Mouse (Mus musculus) adipocyte (in vitro differentiated cells): ENCODE measurements at regions not wholly inside any gene's neighbourhood (a gene's known extent, or its start where the extent isn't known, plus 50 kb on each side); places are given as distances from the start of the nearest gene placed in this dataset.
A peak's percentile ranks its signal among the peaks of the same experiment; 100 is the strongest.

Experiments
- DNase-seq: peaks from one replicate; pipeline ENCODE4 v3.0.0-alpha.2; 2016; ENCODE audit warnings: low spot score

DNA sequence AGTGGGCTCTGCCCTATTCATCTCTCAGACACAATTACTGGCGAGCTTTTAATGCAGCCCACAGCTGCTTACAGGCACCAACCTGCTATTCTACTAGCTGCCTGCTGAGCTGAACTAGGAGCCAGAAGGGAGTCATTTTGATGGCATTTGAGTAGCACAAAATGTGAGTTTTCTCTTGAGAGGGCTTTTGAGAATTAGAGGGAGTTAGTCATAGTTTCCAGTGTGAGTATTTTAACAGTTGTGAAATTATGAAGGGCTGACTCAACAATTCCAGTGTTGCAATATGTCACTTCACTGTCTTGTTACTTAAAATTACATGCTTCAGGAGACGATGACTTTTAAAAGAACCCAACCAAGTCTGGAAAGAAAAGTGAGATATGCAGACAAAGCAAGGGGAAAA, 54.4 kb upstream of the Ly86 start:
- DNase-seq, result peak; percentile 73

DNA sequence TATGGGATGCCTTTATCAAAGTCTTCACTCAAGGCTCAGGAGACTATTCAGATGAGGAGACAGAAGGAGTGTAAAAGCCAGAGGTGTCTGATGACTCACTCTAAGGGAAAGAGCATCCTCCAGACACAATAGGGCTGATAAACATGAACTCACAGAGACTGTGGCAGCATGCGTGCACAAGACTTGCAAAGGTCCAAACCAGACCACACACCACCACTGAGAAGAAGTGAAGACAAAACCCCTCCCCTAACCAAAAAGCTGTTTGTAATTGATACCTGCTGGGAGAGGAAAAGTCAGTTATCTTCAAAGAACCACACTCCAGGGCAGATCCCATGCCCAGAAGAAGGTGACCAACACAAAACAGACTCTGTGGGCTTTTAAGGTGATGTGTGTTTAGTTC, 56.0 kb upstream of the Ly86 start:
- no peak for DNase-seq

DNA sequence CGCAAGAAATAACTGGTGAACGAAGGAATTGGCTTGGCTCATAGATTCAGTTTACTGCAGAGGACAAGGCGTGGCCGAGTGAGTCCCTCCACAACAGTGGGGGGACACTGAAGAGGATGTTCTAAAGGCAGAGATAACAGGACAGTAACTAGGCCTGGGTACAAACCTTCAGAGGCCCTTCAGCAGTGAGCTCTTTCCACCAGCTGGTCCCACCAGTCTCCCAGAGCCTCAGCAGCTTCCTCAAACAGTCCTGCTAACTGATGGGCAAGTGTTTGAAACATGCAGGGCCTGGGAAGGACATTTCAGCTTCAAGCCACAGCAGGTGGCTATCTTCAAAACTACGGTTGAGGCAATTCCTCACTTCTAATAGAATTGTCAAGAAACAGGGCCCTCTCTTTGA, 62.5 kb upstream of the Ly86 start:
- DNase-seq, result no peak

DNA sequence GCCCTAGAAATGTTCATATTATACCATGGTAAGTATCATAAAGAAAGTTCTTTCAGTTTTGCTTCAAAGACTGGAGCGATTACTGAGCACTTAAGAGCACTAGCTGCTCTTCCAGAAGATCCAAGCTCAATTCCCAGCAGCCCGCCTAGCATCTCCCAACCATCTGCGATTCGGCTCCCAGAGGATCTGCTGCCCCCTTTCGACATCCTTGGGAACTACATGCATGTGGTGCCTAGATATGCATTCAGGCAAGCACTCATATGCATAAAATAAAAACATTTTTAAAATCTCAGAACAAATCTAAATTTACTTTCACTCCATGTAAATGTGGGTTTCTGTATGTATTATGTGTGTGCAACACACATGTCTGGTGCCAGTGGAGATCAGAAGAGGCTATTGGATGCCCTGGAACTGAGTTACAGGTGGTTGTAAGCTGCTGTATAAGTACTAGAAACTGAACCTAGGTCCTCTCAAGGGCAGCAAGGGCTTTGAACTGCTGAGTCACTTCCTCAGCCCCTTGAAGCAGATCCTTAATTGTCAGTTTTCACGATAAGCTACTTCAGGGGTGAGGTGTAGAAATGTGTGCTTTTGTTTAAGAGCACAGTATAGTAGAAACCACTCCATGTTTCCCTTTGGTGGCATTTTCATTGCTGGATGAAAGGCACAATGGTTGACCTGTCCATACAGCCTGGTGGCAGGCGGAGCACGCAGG, 65.8 kb upstream of the Ly86 start:
- DNase-seq, result no peak

GRCm38 (mm10) chr13:37249581-37250461, 95.2 kb upstream of the Ly86 start:
- DNase-seq, result no peak

- DNase-seq, result no peak
These were observed 96.3 kb upstream of the Ly86 start for GRCm38 (mm10) chr13:37248741-37249140.

DNA sequence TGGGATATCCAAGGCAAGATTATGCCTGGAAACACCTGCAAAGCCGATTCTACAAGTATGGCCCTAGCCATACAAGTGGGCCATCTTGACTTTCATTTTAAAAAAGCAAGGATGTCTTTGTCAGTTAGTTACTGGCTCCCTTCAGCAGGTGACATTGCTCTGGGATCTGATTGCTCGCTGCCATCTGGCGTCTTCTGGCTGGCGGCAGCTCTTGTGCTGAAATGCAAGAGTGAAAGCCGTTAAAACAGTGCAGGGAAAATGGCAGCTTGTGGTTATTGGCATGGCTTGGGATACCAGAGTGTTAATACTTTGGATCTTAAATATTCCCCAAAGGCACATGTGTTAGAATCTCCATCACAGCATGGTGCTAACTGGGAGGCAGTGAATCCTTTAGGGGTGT, 105.0 kb upstream of the Ly86 start:
- no peak for DNase-seq

DNA sequence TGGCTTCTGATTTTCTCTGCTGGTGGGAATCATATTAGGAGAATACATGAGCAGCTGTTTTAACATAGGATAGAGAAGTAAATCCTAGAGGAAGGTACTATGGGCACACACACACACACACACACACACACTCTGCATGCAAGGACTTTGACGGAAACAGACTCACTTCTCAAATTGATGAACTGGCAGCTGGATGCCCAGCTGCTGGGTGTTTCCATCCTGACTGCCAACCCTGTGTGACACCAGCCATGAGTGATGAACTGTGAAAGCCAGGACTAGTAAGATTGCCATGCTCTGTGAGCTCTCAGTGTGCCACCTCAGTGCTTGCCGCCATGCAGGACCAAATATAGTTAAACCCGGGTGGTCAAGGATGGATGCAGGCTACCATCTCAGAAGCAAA, 107.7 kb upstream of the Ly86 start:
- DNase-seq, result no peak

GRCm38 (mm10) chr13:37225834-37226233, 119.2 kb upstream of the Ly86 start:
- DNase-seq, result no peak

DNA sequence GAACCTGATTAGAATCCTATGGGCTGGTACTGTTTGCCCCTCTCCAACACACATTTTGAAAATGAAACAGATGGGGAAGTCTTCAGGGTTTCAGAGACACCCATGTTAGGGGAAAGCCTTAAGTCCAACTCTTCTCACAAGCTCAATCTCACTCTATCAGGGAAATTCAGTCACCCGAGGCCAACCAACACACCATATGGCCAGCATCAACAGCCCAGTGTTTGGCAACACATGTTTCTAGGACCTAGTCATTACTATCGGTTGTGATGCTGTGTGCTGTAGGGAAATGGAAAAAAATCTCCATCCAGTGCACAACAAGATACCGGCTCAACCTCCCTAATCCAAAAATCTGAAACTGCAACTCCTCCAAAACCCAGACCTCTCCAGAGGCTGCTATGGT, 124.6 kb upstream of the Ly86 start:
- no peak for DNase-seq

DNA sequence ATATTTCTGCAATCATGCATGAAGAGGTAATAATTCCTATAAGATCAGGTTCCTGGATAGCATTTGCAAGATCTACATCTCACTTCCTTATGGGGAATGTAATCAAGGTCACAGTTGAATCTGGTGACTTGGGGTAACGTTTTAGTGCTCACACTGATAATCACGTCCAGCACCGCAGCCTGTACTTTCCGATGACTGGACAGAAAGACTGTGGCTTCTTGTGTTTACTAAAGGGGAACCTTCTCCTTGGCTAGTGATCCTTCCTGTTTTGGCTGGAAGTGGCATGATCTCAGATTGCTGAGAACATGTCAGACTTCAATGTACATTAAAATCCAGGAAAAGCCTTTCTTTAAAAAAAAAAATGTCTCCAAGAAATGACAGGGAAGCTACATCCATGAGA, 126.4 kb upstream of the Ly86 start:
- DNase-seq, result no peak

DNA sequence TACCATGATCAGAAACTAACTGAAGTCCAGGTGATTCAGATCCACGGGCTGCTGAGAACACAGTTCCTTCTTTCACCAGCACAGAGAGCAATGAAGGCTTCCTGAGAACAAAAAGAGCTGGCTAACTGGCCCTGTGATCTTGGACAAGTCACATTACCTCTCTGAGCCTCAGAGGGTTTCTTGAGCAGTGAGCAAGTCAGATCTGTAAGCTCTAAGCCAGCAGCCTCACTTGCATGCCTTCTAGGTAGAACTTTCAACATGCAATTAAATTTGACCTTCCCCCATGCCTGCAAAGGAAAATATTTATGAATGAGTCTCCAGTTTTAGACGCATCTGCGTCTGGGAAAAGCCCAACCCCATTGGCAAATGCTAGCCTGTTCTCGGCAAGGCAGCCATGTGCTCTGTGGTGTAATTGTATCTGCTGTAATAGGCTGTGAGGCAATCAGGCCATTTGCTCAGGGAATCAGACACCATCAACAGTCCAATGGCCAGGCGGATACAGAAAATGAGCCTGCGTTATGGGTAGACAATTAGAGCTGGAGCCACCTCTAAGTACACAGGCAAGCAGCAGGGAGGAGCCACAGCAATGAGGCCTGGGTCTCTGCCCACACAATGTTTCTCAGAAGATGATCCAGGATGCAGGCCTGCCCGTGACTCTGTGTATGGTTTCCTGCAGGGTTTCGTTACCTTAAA, 130.3 kb upstream of the Ly86 start:
- peak; percentile 50 for DNase-seq

GRCm38 (mm10) chr13:37197136-37197535, 147.1 kb upstream of the F13a1 start:
- no peak for DNase-seq

- DNase-seq, result no peak
These were observed 145.8 kb upstream of the F13a1 start for GRCm38 (mm10) chr13:37195857-37196256.

DNA sequence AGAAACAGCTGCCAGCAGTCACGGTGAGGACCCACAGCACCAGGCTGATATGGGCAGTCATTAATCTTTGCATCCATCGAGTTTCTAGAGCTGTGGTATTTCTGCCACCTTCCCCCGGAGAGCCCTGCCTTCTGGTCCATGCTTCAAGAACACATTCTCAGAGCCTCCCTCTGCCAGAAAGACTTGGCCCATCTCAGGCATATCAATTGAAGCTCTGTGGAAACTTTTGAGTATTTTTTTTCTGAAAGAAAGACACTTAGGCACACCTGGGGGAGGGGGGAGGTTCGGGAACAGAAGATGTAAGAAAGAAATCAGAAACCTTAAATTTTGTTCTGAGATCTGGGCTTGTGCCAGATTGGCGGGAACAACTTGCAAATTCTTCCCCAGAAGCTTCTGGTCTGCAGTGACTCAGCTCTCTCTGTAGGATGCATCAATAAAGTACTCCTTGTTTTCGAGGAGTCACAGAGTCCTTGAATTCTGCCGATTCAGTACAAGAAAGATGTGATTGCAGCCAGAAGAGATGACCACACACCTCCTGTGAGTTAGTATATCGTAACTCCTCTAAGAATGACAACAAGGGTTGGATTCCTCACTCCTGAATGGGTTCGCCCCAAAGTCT, 131.2 kb upstream of the F13a1 start:
- no peak for DNase-seq

- DNase-seq, result no peak
These were observed 126.5 kb upstream of the F13a1 start for GRCm38 (mm10) chr13:37176526-37176925.

DNA sequence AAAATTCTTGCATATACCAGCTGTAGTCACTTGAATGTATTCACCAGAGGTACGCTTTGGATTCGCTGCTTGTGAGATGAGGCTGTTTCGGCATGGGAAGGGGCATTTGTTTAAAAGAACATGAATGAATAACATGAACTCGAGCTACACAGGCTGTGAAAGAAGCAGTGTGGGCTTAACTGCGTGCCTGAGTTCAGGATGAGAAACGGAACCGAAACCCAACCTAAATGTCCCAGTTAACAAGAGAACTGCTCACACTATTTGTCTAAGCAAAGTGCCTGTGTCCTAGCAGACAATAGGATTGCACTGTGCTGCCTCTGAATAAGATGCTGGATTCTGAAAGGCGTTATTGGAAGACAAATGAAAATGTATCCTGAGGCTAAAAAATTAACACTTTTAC, 126.0 kb upstream of the F13a1 start:
- no peak for DNase-seq

- no peak for DNase-seq
These were observed 108.9 kb upstream of the F13a1 start for GRCm38 (mm10) chr13:37158831-37159522.

DNA sequence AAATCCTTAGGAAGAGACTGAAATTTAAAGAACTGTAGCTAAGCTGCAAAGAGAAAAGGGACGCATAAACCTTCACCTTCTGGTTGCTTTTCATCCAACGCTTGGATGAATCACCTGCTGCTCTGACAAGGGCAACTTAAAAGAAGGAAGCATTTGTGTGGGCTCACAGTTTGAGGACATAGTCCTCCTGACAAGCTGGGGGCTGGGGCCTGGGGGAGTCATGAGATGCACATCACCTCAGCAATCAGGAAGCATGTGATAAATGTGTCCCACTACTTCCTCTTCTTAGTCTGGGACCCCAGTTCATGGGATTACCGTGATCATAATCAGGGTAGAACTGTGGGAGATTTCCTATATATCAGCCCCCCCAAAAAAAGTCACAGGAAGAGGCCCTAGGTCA, 107.8 kb upstream of the F13a1 start:
- no peak for DNase-seq

DNA sequence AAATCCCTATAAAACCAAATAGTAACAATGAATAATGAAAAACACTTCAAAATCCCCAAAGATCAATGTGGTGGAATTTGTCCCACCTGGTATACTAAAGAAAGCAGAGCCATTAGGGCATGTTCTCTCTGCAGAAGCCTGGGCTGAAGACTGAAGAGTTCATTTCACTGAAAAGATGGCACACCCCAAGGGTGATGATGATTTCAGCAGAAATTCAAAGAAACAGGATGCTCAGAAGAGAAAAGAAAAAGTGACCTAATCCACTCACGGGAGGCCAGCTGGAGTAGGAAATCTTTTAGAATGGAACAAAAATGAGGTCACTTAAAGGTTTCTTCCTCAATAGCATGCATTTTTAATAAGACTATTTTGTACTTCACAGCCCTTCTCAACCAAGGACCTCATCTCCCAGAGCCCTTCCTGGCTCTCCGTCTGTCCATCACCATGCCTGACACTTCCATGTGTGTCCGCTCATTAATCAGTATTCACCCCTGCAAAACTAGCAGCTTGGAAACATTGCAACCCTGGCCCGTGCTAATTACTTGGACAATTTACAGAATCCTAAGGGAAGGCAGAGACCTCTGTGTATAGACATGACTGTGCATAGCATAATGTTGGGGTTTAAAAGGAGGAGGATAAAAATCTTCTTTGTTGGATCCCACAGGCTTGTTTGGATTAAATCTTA, 101.9 kb upstream of the F13a1 start:
- no peak for DNase-seq

GRCm38 (mm10) chr13:37149961-37150360, 99.9 kb upstream of the F13a1 start:
- DNase-seq, result no peak
